8 mouse cellular contexts compared by ENCODE assay signal in genomic region chr10:17332025-17332767, GRCm38 (mm10).
DNase-seq lines count a peak whose midpoint lies in the region; ATAC-seq and TF ChIP-seq lines count a peak whose summit lies in the region.

No protein-coding gene starts in this region.

- H3K36me3 ChIP-seq in heart, embryonic 13.5 days = no peaks in the 10 kb centered on the region
- no peaks in the 10 kb centered on the region for H3K36me3 ChIP-seq in forebrain, postnatal 0 days (ENCODE audit: insufficient read depth)
- H3K36me3 ChIP-seq in limb, embryonic 15.5 days = no peaks in the 10 kb centered on the region
- H3K36me3 ChIP-seq in stomach, postnatal 0 days (ENCODE audit: control insufficient read depth, insufficient read depth, low read length) = no peaks in the 10 kb centered on the region

- no peak for TF ChIP-seq CTCF in cerebellum, adult 2 months (IDR thresholded peaks at IDR 0.05; ENCODE audit: borderline replicate concordance, insufficient read depth, low read depth, low read length)
- no peak for TF ChIP-seq CTCF in forebrain, postnatal 0 days (IDR thresholded peaks at IDR 0.05; ENCODE audit: low read depth)
- no peak for TF ChIP-seq CTCF in stomach, postnatal 0 days (IDR thresholded peaks at IDR 0.05; ENCODE audit: low read depth)

- no peaks in the 10 kb centered on the region for H3K27me3 ChIP-seq in heart, embryonic 13.5 days (replicated peaks)
- no peaks in the 10 kb centered on the region for H3K27me3 ChIP-seq in cerebellum, adult 2 months (ENCODE audit: control insufficient read depth, insufficient read depth, low read length)
- H3K27me3 ChIP-seq in forebrain, postnatal 0 days (ENCODE audit: insufficient read depth, low read length) = no peaks in the 10 kb centered on the region
- H3K27me3 ChIP-seq in limb, embryonic 15.5 days = no peaks in the 10 kb centered on the region
- H3K27me3 ChIP-seq in stomach, postnatal 0 days (ENCODE audit: control insufficient read depth, insufficient read depth, low read length) = no peaks in the 10 kb centered on the region

- no peak for TF ChIP-seq EP300 in stomach, postnatal 0 days (optimal IDR thresholded peaks at IDR 0.05)

- DNase-seq in heart, adult 18-20 months = no peak
- peak; percentile 29 to 52 for DNase-seq in cerebellum, adult 2 months
- DNase-seq in forebrain, postnatal 0 days = peak; percentile 48
- DNase-seq in stomach, postnatal 0 days (ENCODE audit: low spot score) = no peak
- no peak for DNase-seq in gastrocnemius, postnatal 25 days
- no peak for DNase-seq in ovary, postnatal 14 days (ENCODE audit: low spot score)

- no peaks in the 10 kb centered on the region for H3K9me3 ChIP-seq in heart, embryonic 13.5 days
- H3K9me3 ChIP-seq in forebrain, postnatal 0 days (ENCODE audit: low read length) = no peaks in the 10 kb centered on the region
- no peaks in the 10 kb centered on the region for H3K9me3 ChIP-seq in limb, embryonic 15.5 days
- no peaks in the 10 kb centered on the region for H3K9me3 ChIP-seq in stomach, postnatal 0 days (ENCODE audit: control insufficient read depth, low read length)

- no peak for ATAC-seq in heart, embryonic 13.5 days (ENCODE audit: extremely low read depth, insufficient number of reproducible peaks, low FRiP score, low TSS enrichment)
- ATAC-seq in forebrain, postnatal 0 days = 0 out of 2 replicates have a peak, but pooled peaks have one; percentile 2
- no peak for ATAC-seq in limb, embryonic 15.5 days (ENCODE audit: insufficient number of reproducible peaks, low FRiP score, low TSS enrichment, low read depth)
- ATAC-seq in stomach, postnatal 0 days (ENCODE audit: low FRiP score, low TSS enrichment) = no peak

- peak overlapping the region; percentile 48 for H3K4me3 ChIP-seq in heart, embryonic 13.5 days
- peak overlapping the region; percentile 96 for H3K4me3 ChIP-seq in cerebellum, adult 2 months (replicated peaks; ENCODE audit: insufficient read depth, low read depth, low read length)
- H3K4me3 ChIP-seq in forebrain, postnatal 0 days (ENCODE audit: low read depth, low read length) = no peak overlapping the region; the same call in 1 of the 2 replicates
- H3K4me3 ChIP-seq in limb, embryonic 15.5 days = peak overlapping the region; percentile 31; the same call in 1 of the 2 replicates
- H3K4me3 ChIP-seq in stomach, postnatal 0 days (ENCODE audit: low read depth, low read length) = no peak overlapping the region

- H3K4me1 ChIP-seq in heart, embryonic 13.5 days = peaks cover 35% of the 10 kb centered on the region
- peaks cover 2% of the 10 kb centered on the region; the same call in 1 of the 2 replicates for H3K4me1 ChIP-seq in cerebellum, adult 2 months (ENCODE audit: control insufficient read depth, insufficient read depth, low read length)
- peaks cover 16% of the 10 kb centered on the region for H3K4me1 ChIP-seq in forebrain, postnatal 0 days (ENCODE audit: insufficient read depth)
- peaks cover 12% of the 10 kb centered on the region; the same call in 1 of the 2 replicates for H3K4me1 ChIP-seq in limb, embryonic 15.5 days
- no peaks in the 10 kb centered on the region for H3K4me1 ChIP-seq in stomach, postnatal 0 days (replicated peaks; ENCODE audit: control insufficient read depth, insufficient read depth)

- peak overlapping the region; percentile 76 for H3K27ac ChIP-seq in heart, embryonic 13.5 days (replicated peaks)
- no peak overlapping the region; the same call in 1 of the 2 replicates for H3K27ac ChIP-seq in cerebellum, adult 2 months (ENCODE audit: insufficient read depth, low read length)
- peak overlapping the region; percentile 85; the same call in 1 of the 2 replicates for H3K27ac ChIP-seq in forebrain, postnatal 0 days (ENCODE audit: low read depth, low read length)
- no peak overlapping the region for H3K27ac ChIP-seq in limb, embryonic 15.5 days
- no peak overlapping the region for H3K27ac ChIP-seq in stomach, postnatal 0 days (replicated peaks)

- WGBS in heart, embryonic 13.5 days = 57% methylated on average over 6 of the region's 6 CpGs
- 70% methylated on average over 6 of the region's 6 CpGs for WGBS in cerebellum, adult 2 months
- 22% methylated on average over 6 of the region's 6 CpGs for WGBS in forebrain, postnatal 0 days
- WGBS in limb, embryonic 15.5 days = 31% methylated on average over 6 of the region's 6 CpGs
- 58% methylated on average over 6 of the region's 6 CpGs for WGBS in stomach, postnatal 0 days

- H3K4me2 ChIP-seq in heart, embryonic 13.5 days = peak overlapping the region; percentile 73
- H3K4me2 ChIP-seq in forebrain, postnatal 0 days (ENCODE audit: low read depth) = peak overlapping the region; percentile 54
- peak overlapping the region; percentile 52; the same call in 1 of the 2 replicates for H3K4me2 ChIP-seq in limb, embryonic 15.5 days
- H3K4me2 ChIP-seq in stomach, postnatal 0 days (replicated peaks; ENCODE audit: low read depth) = peak overlapping the region; percentile 53; the same call in 1 of the 2 replicates

- TF ChIP-seq POLR2A in cerebellum, adult 2 months (IDR thresholded peaks at IDR 0.05; ENCODE audit: borderline replicate concordance, insufficient read depth, low read length) = no peak

- H3K9ac ChIP-seq in heart, embryonic 13.5 days = no peak overlapping the region
- H3K9ac ChIP-seq in forebrain, postnatal 0 days = peak overlapping the region; percentile 45
- no peak overlapping the region for H3K9ac ChIP-seq in limb, embryonic 15.5 days
- no peak overlapping the region; the same call in 1 of the 2 replicates for H3K9ac ChIP-seq in stomach, postnatal 0 days (ENCODE audit: low read length)

Comparison
In these comparisons a context has a peak if more than half of its experiments do, and no peak if none do; other contexts are left out.
1. H3K27ac ChIP-seq: peak in heart, embryonic 13.5 days (single experiment) and forebrain, postnatal 0 days (single experiment); none in cerebellum, adult 2 months (single experiment), limb, embryonic 15.5 days (single experiment) and stomach, postnatal 0 days (single experiment).
2. H3K4me3 ChIP-seq: peak in heart, embryonic 13.5 days (single experiment), cerebellum, adult 2 months (single experiment) and limb, embryonic 15.5 days (single experiment); none in forebrain, postnatal 0 days (single experiment) and stomach, postnatal 0 days (single experiment).
3. DNase-seq: peak in cerebellum, adult 2 months (2 of 2) and forebrain, postnatal 0 days (single experiment); none in heart, adult 18-20 months (0 of 2), stomach, postnatal 0 days (single experiment), gastrocnemius, postnatal 25 days (single experiment) and ovary, postnatal 14 days (single experiment).
4. Peak in every context shown above with its lines, with median percentiles within 50 percentile points of each other: H3K4me2 ChIP-seq.